Mouse (Mus musculus) MEL (cell line): Measurements from ENCODE around the gene Olfr366.

Experiments used
- MAZ ChIP-seq: IDR thresholded peaks from 2 replicates; pipeline ENCODE4 v1.6.1; 2012; ENCODE audit warnings: low read depth, mild to moderate bottlenecking, inconsistent platforms, low read length, improper control_type of control experiment
- POLR2A ChIP-seq, 2 experiments: IDR thresholded peaks; 2 replicates each; pipeline ENCODE4 v1.6.1; 2011 to 2012; ENCODE audit warnings: low read length in 2 of 2, mild to moderate bottlenecking in 2 of 2, control low read depth in 1 of 2, improper control_type of control experiment in 1 of 2, low read depth in 1 of 2, moderate library complexity in 1 of 2; ENCODE audit not compliant: control insufficient read depth in 1 of 2, insufficient read depth in 1 of 2, poor library complexity in 1 of 2
- TAL1 ChIP-seq: IDR thresholded peaks from 2 replicates; pipeline ENCODE4 v1.6.1; 2012; ENCODE audit warnings: mild to moderate bottlenecking, inconsistent platforms, low read length, moderate library complexity, mixed read lengths
- ZMIZ1 ChIP-seq: IDR thresholded peaks from 2 replicates; pipeline ENCODE4 v1.6.1; 2012; ENCODE audit warnings: low read depth, mild to moderate bottlenecking, inconsistent platforms, low read length, improper control_type of control experiment, moderate library complexity
- ZNF384 ChIP-seq: IDR thresholded peaks from 2 replicates; pipeline ENCODE4 v1.6.1; 2012; ENCODE audit warnings: low read depth, mild to moderate bottlenecking, inconsistent platforms, low read length, improper control_type of control experiment

- TF ChIP-seq TAL1 (no peak), ZNF384 (no peak), MAZ (no peak), ZMIZ1 (no peak), POLR2A (IDR thresholded peaks at IDR 0.05; ENCODE audit: control insufficient read depth in 1 of 2, insufficient read depth in 1 of 2, low read depth in 1 of 2, low read length in 2 of 2, poor library complexity in 1 of 2) (no peak)
These were observed at the start of gene Olfr366 for GRCm38 (mm10) chr2:37211274-37211673.
